ENCODE assay signal across 17 mouse cellular contexts in genomic region chr7:43490861-43491260, GRCm38 (mm10). TPM values are rescaled to one million over a fixed set of nuclear protein-coding genes. Genes with fewer than 3 reads are reported as not detected.
A peak's percentile ranks its signal among the peaks of the same experiment; 100 is the strongest.
DNase-seq lines count a peak whose midpoint lies in the region; ATAC-seq and TF ChIP-seq lines count a peak whose summit lies in the region.
"Had no signal": no experiment of that assay in that cellular context is flagged by ENCODE, and none has a peak within 500 bp of the region (broad histone marks: within the 10 kb centered on the region; RNA-seq: fewer than 3 reads in every experiment).

No protein-coding gene starts in this region.

- peak overlapping the region; percentile 92; the same call in 1 of the 2 replicates for H3K27ac ChIP-seq in forebrain, embryonic 10.5 days
- no peak overlapping the region for H3K27ac ChIP-seq in forebrain, embryonic 11.5 days (ENCODE audit: low read depth, low read length)
- no peak overlapping the region for H3K27ac ChIP-seq in forebrain, embryonic 14.5 days (ENCODE audit: low read depth, low read length)
- H3K27ac ChIP-seq in hindbrain, postnatal 0 days = peak overlapping the region; percentile 82; the same call in 1 of the 2 replicates
- H3K27ac ChIP-seq in neural tube, embryonic 12.5 days = no peak overlapping the region
- H3K27ac ChIP-seq: embryonic facial prominence, embryonic 15.5 days; macrophage had no signal

- H3K9me3 ChIP-seq in forebrain, embryonic 10.5 days = no peaks in the 10 kb centered on the region
- no peaks in the 10 kb centered on the region for H3K9me3 ChIP-seq in forebrain, embryonic 11.5 days (ENCODE audit: control insufficient read depth, low read length)
- H3K9me3 ChIP-seq in forebrain, embryonic 14.5 days (replicated peaks; ENCODE audit: control insufficient read depth, low read length) = no peaks in the 10 kb centered on the region
- no peaks in the 10 kb centered on the region for H3K9me3 ChIP-seq in hindbrain, postnatal 0 days (ENCODE audit: low read length)
- H3K9me3 ChIP-seq in neural tube, embryonic 12.5 days = no peaks in the 10 kb centered on the region
- H3K9me3 ChIP-seq: embryonic facial prominence, embryonic 15.5 days; G1E had no signal

- DNase-seq in forebrain, embryonic 10.5 days (ENCODE audit: extremely low spot score, low spot score) = no peak
- DNase-seq in forebrain, embryonic 11.5 days (ENCODE audit: low spot score) = no peak
- no peak for DNase-seq in forebrain, embryonic 14.5 days (ENCODE audit: low spot score)
- DNase-seq in hindbrain, postnatal 0 days (ENCODE audit: low spot score) = no peak
- DNase-seq in layer of hippocampus, adult 9-10 months (ENCODE audit: low spot score) = no peak
- DNase-seq in left cerebral cortex, adult 8-10 months (ENCODE audit: low spot score in 2 of 2) = no peak
- no peak for DNase-seq in heart, postnatal 14 days
- DNase-seq: kidney, adult 2 months; thymus, adult 2 months had no signal

- peaks cover 37% of the 10 kb centered on the region for H3K27me3 ChIP-seq in forebrain, embryonic 10.5 days (ENCODE audit: poor library complexity, severe bottlenecking)
- no peaks in the 10 kb centered on the region for H3K27me3 ChIP-seq in forebrain, embryonic 11.5 days (ENCODE audit: control insufficient read depth, insufficient read depth, low read length)
- H3K27me3 ChIP-seq in forebrain, embryonic 14.5 days (replicated peaks; ENCODE audit: control insufficient read depth, insufficient read depth, low read length) = no peaks in the 10 kb centered on the region
- no peaks in the 10 kb centered on the region for H3K27me3 ChIP-seq in hindbrain, postnatal 0 days (ENCODE audit: insufficient read depth, low read length)
- 0 out of 2 replicates have a peak, but pooled peaks cover 8% of the 10 kb centered on the region for H3K27me3 ChIP-seq in neural tube, embryonic 12.5 days (replicated peaks)

- no peak overlapping the region; the same call in 1 of the 2 replicates for H3K4me2 ChIP-seq in forebrain, embryonic 11.5 days (ENCODE audit: low read depth, low read length, severe bottlenecking)
- H3K4me2 ChIP-seq in forebrain, embryonic 14.5 days (ENCODE audit: low read length) = peak overlapping the region; percentile 74
- H3K4me2 ChIP-seq in hindbrain, postnatal 0 days (ENCODE audit: low read depth, low read length) = no peak overlapping the region
- peak overlapping the region; percentile 79 for H3K4me2 ChIP-seq in neural tube, embryonic 12.5 days (replicated peaks)

- no peak overlapping the region for H3K9ac ChIP-seq in forebrain, embryonic 11.5 days (ENCODE audit: low read length)
- no peak overlapping the region for H3K9ac ChIP-seq in forebrain, embryonic 14.5 days (ENCODE audit: low read length)
- H3K9ac ChIP-seq in hindbrain, postnatal 0 days (replicated peaks; ENCODE audit: low read length) = no peak overlapping the region
- no peak overlapping the region for H3K9ac ChIP-seq in neural tube, embryonic 12.5 days

- intact Hi-C loops in heart, postnatal 14 days (cut with DNase I) = no loop called here

- TF ChIP-seq CTCF in hindbrain, postnatal 0 days (IDR thresholded peaks at IDR 0.05; ENCODE audit: low read depth) = no peak

- no peak for ATAC-seq in forebrain, embryonic 11.5 days (replicated peaks; ENCODE audit: low FRiP score)
- ATAC-seq in forebrain, embryonic 14.5 days = peak; percentile 4; the same call in 1 of the 2 replicates
- no peak for ATAC-seq in hindbrain, postnatal 0 days
- ATAC-seq in neural tube, embryonic 12.5 days (ENCODE audit: low FRiP score, low read depth) = 0 out of 2 replicates have a peak, but pooled peaks have one; percentile 9

- 75% methylated on average over 9 of the region's 9 CpGs for WGBS in forebrain, embryonic 10.5 days
- WGBS in forebrain, embryonic 11.5 days = 71% methylated on average over 9 of the region's 9 CpGs
- 71% methylated on average over 9 of the region's 9 CpGs for WGBS in forebrain, embryonic 14.5 days
- WGBS in hindbrain, postnatal 0 days = 68% methylated on average over 9 of the region's 9 CpGs
- WGBS in neural tube, embryonic 12.5 days = 61% methylated on average over 9 of the region's 9 CpGs

- peaks cover 27% of the 10 kb centered on the region for H3K4me1 ChIP-seq in forebrain, embryonic 10.5 days
- H3K4me1 ChIP-seq in forebrain, embryonic 11.5 days (replicated peaks; ENCODE audit: control insufficient read depth, insufficient read depth, low read length) = peaks cover 3% of the 10 kb centered on the region; the same call in 1 of the 2 replicates
- H3K4me1 ChIP-seq in forebrain, embryonic 14.5 days (ENCODE audit: control insufficient read depth, insufficient read depth, low read length) = peaks cover 9% of the 10 kb centered on the region; the same call in 1 of the 2 replicates
- H3K4me1 ChIP-seq in hindbrain, postnatal 0 days (ENCODE audit: insufficient read depth, low read length) = peaks cover 8% of the 10 kb centered on the region; the same call in 1 of the 2 replicates
- peaks cover 12% of the 10 kb centered on the region; the same call in 1 of the 2 replicates for H3K4me1 ChIP-seq in neural tube, embryonic 12.5 days

- no peaks in the 10 kb centered on the region for H3K36me3 ChIP-seq in forebrain, embryonic 10.5 days (replicated peaks)
- H3K36me3 ChIP-seq in forebrain, embryonic 11.5 days (ENCODE audit: control insufficient read depth, insufficient read depth, low read length) = no peaks in the 10 kb centered on the region
- H3K36me3 ChIP-seq in forebrain, embryonic 14.5 days (ENCODE audit: control insufficient read depth, insufficient read depth, low read length) = no peaks in the 10 kb centered on the region
- H3K36me3 ChIP-seq in hindbrain, postnatal 0 days (ENCODE audit: insufficient read depth, low read length) = no peaks in the 10 kb centered on the region
- H3K36me3 ChIP-seq in neural tube, embryonic 12.5 days = no peaks in the 10 kb centered on the region
- H3K36me3 ChIP-seq: embryonic facial prominence, embryonic 15.5 days; G1E had no signal

- peak overlapping the region; percentile 79; the same call in 1 of the 2 replicates for H3K4me3 ChIP-seq in forebrain, embryonic 10.5 days
- H3K4me3 ChIP-seq in forebrain, embryonic 11.5 days (ENCODE audit: low read depth, low read length) = no peak overlapping the region
- H3K4me3 ChIP-seq in forebrain, embryonic 14.5 days (ENCODE audit: low read depth, low read length) = no peak overlapping the region
- H3K4me3 ChIP-seq in hindbrain, postnatal 0 days (ENCODE audit: low read length) = peak overlapping the region; percentile 78; the same call in 1 of the 2 replicates
- no peak overlapping the region for H3K4me3 ChIP-seq in neural tube, embryonic 12.5 days

RNA-seq across cellular contexts. Expression of gene Iglon5, which starts 1.0 kb away (rescaled TPM):
- polyA plus RNA-seq in forebrain, embryonic 10.5 days (2016; fragmentation: Nextera tagmentation; extraction: Ambion mirVana) = 0.80 and 1.1 TPM in 2 replicates
- 2.0 and 2.7 TPM in 2 replicates for polyA plus RNA-seq in forebrain, embryonic 11.5 days (2014; fragmentation: Nextera tagmentation; extraction: Ambion mirVana)
- 4.6 and 5.1 TPM in 2 replicates for polyA plus RNA-seq in forebrain, embryonic 14.5 days (2014; fragmentation: Nextera tagmentation; extraction: Ambion mirVana)
- total RNA-seq in hindbrain, postnatal 0 days (2014; rRNA removed) = 64.7 and 69.9 TPM in 2 replicates
- 8.0 and 8.6 TPM in 2 replicates for polyA plus RNA-seq in hindbrain, postnatal 0 days (2015; fragmentation: Nextera tagmentation; extraction: Ambion mirVana)
- polyA plus RNA-seq in neural tube, embryonic 12.5 days (2016; fragmentation: Nextera tagmentation; extraction: Ambion mirVana) = 4.0 and 4.5 TPM in 2 replicates
- total RNA-seq in left cerebral cortex, adult 8-10 months (2022) = 10 to 100 TPM; 24.9 to 27.1 (median 25.8) TPM
- total RNA-seq in heart, postnatal 14 days (2021) = under 1 TPM; 0.24 to 0.36 TPM
- polyA plus RNA-seq: G1E; liver, embryonic 16.5 days; macrophage had no signal

RNA-seq across cellular contexts. Expression of gene 4931406B18Rik, which starts 14.9 kb away (rescaled TPM):
- not detected in 2 replicates for polyA plus RNA-seq in forebrain, embryonic 10.5 days (2016; fragmentation: Nextera tagmentation; extraction: Ambion mirVana)
- not detected in 2 replicates for polyA plus RNA-seq in forebrain, embryonic 11.5 days (2014; fragmentation: Nextera tagmentation; extraction: Ambion mirVana)
- not detected in 2 replicates for polyA plus RNA-seq in forebrain, embryonic 14.5 days (2014; fragmentation: Nextera tagmentation; extraction: Ambion mirVana)
- 0.05 TPM in 1 of 2 replicates, not detected in the other for total RNA-seq in hindbrain, postnatal 0 days (2014; rRNA removed)
- not detected in 2 replicates for polyA plus RNA-seq in hindbrain, postnatal 0 days (2015; fragmentation: Nextera tagmentation; extraction: Ambion mirVana)
- polyA plus RNA-seq in neural tube, embryonic 12.5 days (2016; fragmentation: Nextera tagmentation; extraction: Ambion mirVana) = not detected in 2 replicates
- not detected for total RNA-seq in left cerebral cortex, adult 8-10 months (2022)
- not detected for total RNA-seq in heart, postnatal 14 days (2021)
- total RNA-seq: heart, adult 18-20 months; heart, postnatal 10 days; left cerebral cortex, postnatal 36 days had no signal
- polyA plus RNA-seq: embryonic facial prominence, embryonic 15.5 days; G1E; kidney, adult 2 months; liver, embryonic 16.5 days; macrophage had no signal

RNA-seq across cellular contexts. Expression of gene Vsig10l, which starts 27.9 kb away (rescaled TPM):
- 2.1 and 2.7 TPM in 2 replicates for polyA plus RNA-seq in forebrain, embryonic 10.5 days (2016; fragmentation: Nextera tagmentation; extraction: Ambion mirVana)
- polyA plus RNA-seq in forebrain, embryonic 11.5 days (2014; fragmentation: Nextera tagmentation; extraction: Ambion mirVana) = 1.8 and 3.1 TPM in 2 replicates
- polyA plus RNA-seq in forebrain, embryonic 14.5 days (2014; fragmentation: Nextera tagmentation; extraction: Ambion mirVana) = 3.2 and 6.5 TPM in 2 replicates
- total RNA-seq in hindbrain, postnatal 0 days (2014; rRNA removed) = 15.8 and 20.1 TPM in 2 replicates
- polyA plus RNA-seq in hindbrain, postnatal 0 days (2015; fragmentation: Nextera tagmentation; extraction: Ambion mirVana) = 23.1 and 25.8 TPM in 2 replicates
- 4.6 and 5.5 TPM in 2 replicates for polyA plus RNA-seq in neural tube, embryonic 12.5 days (2016; fragmentation: Nextera tagmentation; extraction: Ambion mirVana)
- total RNA-seq in left cerebral cortex, adult 8-10 months (2022) = 1 to 10 TPM; 1.4 to 2.3 (median 2.0) TPM
- total RNA-seq in heart, postnatal 14 days (2021) = 1 to 10 TPM; 2.1 to 3.5 TPM

RNA-seq across cellular contexts. Expression of gene Gm45233, which starts 46.9 kb away (rescaled TPM):
- 0.31 and 0.50 TPM in 2 replicates for polyA plus RNA-seq in forebrain, embryonic 10.5 days (2016; fragmentation: Nextera tagmentation; extraction: Ambion mirVana)
- not detected in 2 replicates for polyA plus RNA-seq in forebrain, embryonic 11.5 days (2014; fragmentation: Nextera tagmentation; extraction: Ambion mirVana)
- polyA plus RNA-seq in forebrain, embryonic 14.5 days (2014; fragmentation: Nextera tagmentation; extraction: Ambion mirVana) = not detected in 2 replicates
- 2.6 TPM in 1 of 2 replicates, not detected in the other for total RNA-seq in hindbrain, postnatal 0 days (2014; rRNA removed)
- polyA plus RNA-seq in hindbrain, postnatal 0 days (2015; fragmentation: Nextera tagmentation; extraction: Ambion mirVana) = 0.43 and 0.83 TPM in 2 replicates
- polyA plus RNA-seq in neural tube, embryonic 12.5 days (2016; fragmentation: Nextera tagmentation; extraction: Ambion mirVana) = 0.49 TPM in 1 of 2 replicates, not detected in the other
- total RNA-seq in left cerebral cortex, adult 8-10 months (2022) = 1 to 10 TPM in 1 of 4 experiments, under 1 TPM in 1, not detected in 2; 0.64 to 2.2 TPM
- total RNA-seq in heart, postnatal 14 days (2021) = 1 to 10 TPM in 1 of 2 experiments, under 1 TPM in 1; 0.45 to 1.5 TPM
- total RNA-seq: G1E had no signal
- polyA plus RNA-seq: G1E, macrophage had no signal

RNA-seq across cellular contexts. Expression of gene Etfb, which starts 47.0 kb away (rescaled TPM):
- 249 TPM in 2 replicates for polyA plus RNA-seq in forebrain, embryonic 10.5 days (2016; fragmentation: Nextera tagmentation; extraction: Ambion mirVana)
- polyA plus RNA-seq in forebrain, embryonic 11.5 days (2014; fragmentation: Nextera tagmentation; extraction: Ambion mirVana) = 193 and 201 TPM in 2 replicates
- polyA plus RNA-seq in forebrain, embryonic 14.5 days (2014; fragmentation: Nextera tagmentation; extraction: Ambion mirVana) = 156 and 182 TPM in 2 replicates
- total RNA-seq in hindbrain, postnatal 0 days (2014; rRNA removed) = 42.1 and 42.9 TPM in 2 replicates
- polyA plus RNA-seq in hindbrain, postnatal 0 days (2015; fragmentation: Nextera tagmentation; extraction: Ambion mirVana) = 148 and 149 TPM in 2 replicates
- polyA plus RNA-seq in neural tube, embryonic 12.5 days (2016; fragmentation: Nextera tagmentation; extraction: Ambion mirVana) = 166 and 188 TPM in 2 replicates
- total RNA-seq in left cerebral cortex, adult 8-10 months (2022) = 10 to 100 TPM; 52.0 to 61.0 (median 58.8) TPM
- total RNA-seq in heart, postnatal 14 days (2021) = 1,000 to 10,000 TPM; 1,151 to 1,177 TPM

Comparison
In these comparisons a context has a peak if more than half of its experiments do, and no peak if none do; other contexts are left out.
1. H3K27ac ChIP-seq: peak in forebrain, embryonic 10.5 days (single experiment) and hindbrain, postnatal 0 days (single experiment); none in forebrain, embryonic 11.5 days (single experiment), forebrain, embryonic 14.5 days (single experiment) and neural tube, embryonic 12.5 days (single experiment).
2. H3K4me3 ChIP-seq: peak in forebrain, embryonic 10.5 days (single experiment) and hindbrain, postnatal 0 days (single experiment); none in forebrain, embryonic 11.5 days (single experiment), forebrain, embryonic 14.5 days (single experiment) and neural tube, embryonic 12.5 days (single experiment).
3. ATAC-seq: peak in forebrain, embryonic 14.5 days (single experiment) and neural tube, embryonic 12.5 days (single experiment); none in forebrain, embryonic 11.5 days (single experiment) and hindbrain, postnatal 0 days (single experiment).
4. H3K4me2 ChIP-seq: peak in forebrain, embryonic 14.5 days (single experiment) and neural tube, embryonic 12.5 days (single experiment); none in forebrain, embryonic 11.5 days (single experiment) and hindbrain, postnatal 0 days (single experiment).